Mouse (Mus musculus): ENCODE measurements at regions not wholly inside any gene's neighbourhood (a gene's known extent, or its start where the extent isn't known, plus 50 kb on each side); places are given as distances from the start of the nearest gene placed in this dataset.
A peak's percentile ranks its signal among the peaks of the same experiment; 100 is the strongest.

- 50% methylated on average over 7 of the region's 7 CpGs for WGBS
- H3K9ac ChIP-seq (replicated peaks; ENCODE audit: low read length), result no peak overlapping the region
- DNase-seq (ENCODE audit: low spot score) (peak; percentile 11), ATAC-seq (replicated peaks; ENCODE audit: insufficient number of reproducible peaks, low FRiP score, low TSS enrichment, low read depth) (no peak)
- H3K9me3 ChIP-seq (replicated peaks; ENCODE audit: control insufficient read depth, low read length), result no peaks in the 10 kb centered on the region
- H3K4me2 ChIP-seq (ENCODE audit: low read depth, low read length), result no peak overlapping the region
- H3K27me3 ChIP-seq (ENCODE audit: control insufficient read depth, insufficient read depth, low read length), result no peaks in the 10 kb centered on the region
- H3K36me3 ChIP-seq (replicated peaks; ENCODE audit: control insufficient read depth, insufficient read depth, low read depth, low read length), result no peaks in the 10 kb centered on the region
- no peak overlapping the region for H3K27ac ChIP-seq (replicated peaks; ENCODE audit: low read depth, low read length)
- no peaks in the 10 kb centered on the region for H3K4me1 ChIP-seq (ENCODE audit: control insufficient read depth, insufficient read depth, low read length)
- no peak overlapping the region for H3K4me3 ChIP-seq (ENCODE audit: low read depth, low read length)
Measured at GRCm38 (mm10) chr14:80536044-80536745, 552.3 kb downstream of the Olfm4 start.

DNA sequence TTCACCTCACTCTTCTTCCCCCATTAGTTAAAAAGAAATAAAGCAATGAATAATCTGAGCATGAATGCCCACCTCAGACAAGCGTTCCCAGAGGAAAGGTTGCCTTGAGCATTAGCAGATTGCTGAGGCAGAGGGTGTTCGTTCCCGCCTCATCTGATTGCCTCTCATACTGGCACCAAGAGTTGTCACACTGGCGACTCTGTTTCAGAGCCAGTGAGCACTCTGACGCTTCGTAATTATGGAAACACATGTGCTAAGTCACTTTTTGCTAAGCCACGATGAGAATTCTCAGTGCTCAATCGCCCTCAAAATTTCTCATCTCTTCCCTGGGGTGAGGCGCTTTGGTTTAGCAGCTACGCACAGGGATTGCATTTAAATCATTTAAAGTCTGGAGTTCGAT, 576.1 kb downstream of the Olfm4 start:
- no peaks in the 10 kb centered on the region for H3K4me1 ChIP-seq (ENCODE audit: control insufficient read depth, insufficient read depth, low read length)
- H3K36me3 ChIP-seq (replicated peaks; ENCODE audit: control insufficient read depth, insufficient read depth, low read depth, low read length), result no peaks in the 10 kb centered on the region
- no peak overlapping the region for H3K4me3 ChIP-seq (ENCODE audit: low read depth, low read length)
- no peaks in the 10 kb centered on the region for H3K9me3 ChIP-seq (replicated peaks; ENCODE audit: control insufficient read depth, low read length)
- no peaks in the 10 kb centered on the region for H3K27me3 ChIP-seq (ENCODE audit: control insufficient read depth, insufficient read depth, low read length)
- 78% methylated on average over 11 of the region's 11 CpGs for WGBS
- DNase-seq (ENCODE audit: low spot score) (no peak), ATAC-seq (replicated peaks; ENCODE audit: insufficient number of reproducible peaks, low FRiP score, low TSS enrichment, low read depth) (no peak)
- no peak overlapping the region for H3K27ac ChIP-seq (replicated peaks; ENCODE audit: low read depth, low read length)
- no peak overlapping the region for H3K4me2 ChIP-seq (ENCODE audit: low read depth, low read length)
- no peak overlapping the region for H3K9ac ChIP-seq (replicated peaks; ENCODE audit: low read length)

All from embryonic facial prominence, embryonic 11.5 days (tissue).